Mouse (Mus musculus): ENCODE data around the gene Mmp15. TPM values are rescaled to one million over a fixed set of nuclear protein-coding genes. Genes with fewer than 3 reads are reported as not detected.

Mmp15 gene
- polyA plus RNA-seq, 1 experiment from 2014 or later: 21.1 TPM

DNA sequence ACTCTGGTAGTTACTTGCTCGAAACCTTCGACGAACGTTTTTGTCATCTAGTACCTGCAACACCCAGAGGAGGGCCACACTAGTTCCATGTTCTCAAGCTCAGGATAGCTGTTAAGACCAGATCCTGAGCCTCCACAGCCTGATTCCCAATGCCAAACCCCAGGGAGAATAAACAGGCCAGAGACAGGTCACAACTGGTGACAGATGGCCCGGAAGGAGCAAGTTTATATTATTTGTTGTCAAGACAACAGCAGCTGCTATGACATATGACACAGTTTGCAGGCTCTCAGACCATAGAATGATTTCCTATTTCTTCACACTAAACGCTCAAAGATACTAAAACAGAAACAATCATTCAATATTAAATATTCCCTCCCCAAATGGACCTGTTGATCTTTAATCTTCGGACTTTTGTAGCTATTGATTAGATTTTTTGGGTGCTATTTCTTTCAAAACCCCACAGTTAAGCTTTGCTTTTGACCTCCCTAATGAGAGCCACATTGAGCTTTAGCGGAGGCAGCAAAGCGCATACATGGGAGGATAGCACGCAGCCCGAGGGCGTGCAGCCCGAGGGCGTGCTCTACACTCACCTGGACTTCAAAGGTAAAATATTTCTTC, 70.2 kb downstream of the Mmp15 start:
- Histone ChIP-seq H3K27ac (ENCODE audit: low read depth, low read length) (no peak overlapping the region), H3K4me1 (ENCODE audit: control insufficient read depth, insufficient read depth, low read length) (no peaks in the 10 kb centered on the region), H3K36me3 (ENCODE audit: control insufficient read depth, insufficient read depth, low read length) (no peaks in the 10 kb centered on the region; the same call in 1 of the 2 replicates), H3K9ac (ENCODE audit: low read length) (no peak overlapping the region), H3K9me3 (ENCODE audit: control insufficient read depth, low read length) (no peaks in the 10 kb centered on the region), H3K27me3 (ENCODE audit: control insufficient read depth, insufficient read depth, low read length) (no peaks in the 10 kb centered on the region), H3K4me2 (ENCODE audit: low read depth) (no peak overlapping the region), H3K4me3 (ENCODE audit: low read depth, low read length) (no peak overlapping the region)
- 94% methylated on average over 14 of the region's 14 CpGs for WGBS
- ATAC-seq (ENCODE audit: insufficient read depth, low FRiP score, low TSS enrichment) (no peak), DNase-seq (ENCODE audit: low spot score) (no peak)

Other genes starting within 250 kb of the Mmp15 start
- gene Kifc3, start 149.5 kb upstream of the Mmp15 start, polyA plus RNA-seq (2014; fragmentation: Nextera tagmentation; extraction: Ambion mirVana): 6.3 and 7.4 TPM in 2 replicates
- gene Cngb1, start 45.7 kb upstream of the Mmp15 start, polyA plus RNA-seq (2014; fragmentation: Nextera tagmentation; extraction: Ambion mirVana): 0.50 and 0.51 TPM in 2 replicates
- not detected in 2 replicates for gene Tepp, start 41.7 kb upstream of the Mmp15 start, polyA plus RNA-seq (2014; fragmentation: Nextera tagmentation; extraction: Ambion mirVana)
- 12.7 and 13.4 TPM in 2 replicates for gene Zfp319, start 20.3 kb upstream of the Mmp15 start, polyA plus RNA-seq (2014; fragmentation: Nextera tagmentation; extraction: Ambion mirVana)
- 37.6 and 38.0 TPM in 2 replicates for gene Usb1, start 20.0 kb upstream of the Mmp15 start, polyA plus RNA-seq (2014; fragmentation: Nextera tagmentation; extraction: Ambion mirVana)
- 128 and 142 TPM in 2 replicates for gene Cfap20, start 82.6 kb downstream of the Mmp15 start, polyA plus RNA-seq (2014; fragmentation: Nextera tagmentation; extraction: Ambion mirVana)
- 16.7 and 18.3 TPM in 2 replicates for gene Csnk2a2, start 137.8 kb downstream of the Mmp15 start, polyA plus RNA-seq (2014; fragmentation: Nextera tagmentation; extraction: Ambion mirVana)
- 0.17 and 0.43 TPM in 2 replicates for gene Ccdc113, start 181.8 kb downstream of the Mmp15 start, polyA plus RNA-seq (2014; fragmentation: Nextera tagmentation; extraction: Ambion mirVana)
- gene Prss54, start 224.1 kb downstream of the Mmp15 start, polyA plus RNA-seq (2014; fragmentation: Nextera tagmentation; extraction: Ambion mirVana): not detected in 2 replicates

Measured in neural tube, embryonic 11.5 days (tissue).